Mouse (Mus musculus): ENCODE measurements at regions not wholly inside any gene's neighbourhood (a gene's known extent, or its start where the extent isn't known, plus 50 kb on each side); places are given as distances from the start of the nearest gene placed in this dataset.
A peak's percentile ranks its signal among the peaks of the same experiment; 100 is the strongest.

DNA sequence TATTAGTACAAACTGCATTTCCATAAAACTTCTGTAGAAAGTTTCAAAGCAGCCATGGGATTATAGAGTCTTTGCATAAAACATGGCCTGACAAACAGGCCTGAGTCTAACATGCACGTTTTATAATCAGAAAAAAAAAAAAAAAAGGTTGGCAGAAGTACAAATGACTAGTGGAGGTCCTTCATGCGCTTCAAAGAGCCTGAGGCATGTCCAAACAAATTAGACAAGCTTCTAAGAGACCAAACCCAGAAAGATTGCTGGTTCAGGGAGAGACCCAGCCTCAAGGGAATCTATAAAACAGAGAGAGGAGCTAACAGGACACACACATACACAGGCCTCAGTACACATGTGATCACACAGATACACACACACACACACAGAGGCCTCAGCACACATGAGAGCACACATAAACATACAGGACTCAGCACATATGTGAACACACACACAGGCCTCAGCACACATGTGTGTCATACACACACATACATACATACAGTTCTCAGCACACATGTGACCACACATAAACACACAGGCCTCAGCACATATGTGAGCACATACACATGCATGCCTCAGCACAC, 57.0 kb upstream of the Gnaq start:
- DNase-seq (ENCODE audit: low spot score in 2 of 2): no peak

DNA sequence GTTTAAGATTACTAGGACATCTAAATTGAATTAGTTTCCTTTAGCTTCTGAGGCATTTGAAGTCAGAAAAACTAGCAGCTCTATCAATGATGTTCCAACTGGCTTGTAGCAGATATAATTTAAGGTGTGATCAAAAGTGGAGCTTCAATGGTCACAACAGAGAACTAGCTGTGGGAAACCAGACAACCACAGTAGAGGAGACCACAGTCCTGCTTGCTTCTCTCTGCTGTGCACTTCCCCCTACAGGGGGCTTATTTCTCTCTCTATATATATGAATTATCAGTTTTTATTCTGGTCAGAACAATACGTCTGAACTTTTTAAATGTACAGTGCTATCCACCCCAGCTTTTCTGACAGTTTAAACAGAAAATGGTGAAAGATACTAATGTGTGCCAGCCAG, 57.6 kb upstream of the Gnaq start:
- DNase-seq (ENCODE audit: low spot score in 2 of 2): no peak

DNA sequence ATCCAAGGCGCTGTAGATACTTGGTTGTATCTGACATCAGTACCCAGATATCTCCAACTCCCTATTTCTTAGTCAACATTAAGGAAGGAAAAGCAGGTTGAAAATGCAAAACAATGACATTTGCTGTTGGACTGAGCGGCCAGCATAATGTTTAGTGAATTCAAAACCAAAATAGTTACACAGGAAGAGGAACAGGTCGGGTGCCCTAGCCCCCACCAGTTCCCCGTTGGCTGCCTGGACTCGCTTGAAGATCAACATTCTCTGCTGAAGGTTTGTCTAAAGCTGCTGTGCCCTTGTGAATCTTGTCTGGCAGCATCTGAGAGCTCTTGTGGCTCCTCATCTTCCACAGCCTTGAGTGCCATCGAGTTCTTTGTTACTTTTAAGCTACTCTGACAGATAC, 65.3 kb upstream of the Gnaq start:
- DNase-seq (ENCODE audit: low spot score in 2 of 2): no peak

DNA sequence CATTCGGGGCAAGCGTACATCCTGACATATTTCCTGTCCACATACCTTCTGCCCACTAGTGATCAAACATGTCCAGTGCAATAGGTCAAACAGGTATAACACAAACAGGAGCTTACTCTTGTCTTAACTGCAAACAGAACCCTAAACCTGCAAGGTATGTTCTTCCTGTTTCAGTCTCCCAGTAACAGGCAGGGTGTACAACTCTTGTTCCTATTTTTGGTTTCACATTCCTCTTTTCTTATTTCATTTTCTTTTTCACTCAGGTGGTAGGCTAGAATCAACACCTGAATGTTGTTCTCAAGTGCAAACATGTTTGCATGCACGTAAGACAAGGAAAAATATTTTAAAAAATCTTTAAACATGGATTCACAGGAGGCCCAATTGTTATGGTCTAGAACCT, 67.7 kb upstream of the Gnaq start:
- DNase-seq (ENCODE audit: low spot score in 2 of 2): no peak

DNA sequence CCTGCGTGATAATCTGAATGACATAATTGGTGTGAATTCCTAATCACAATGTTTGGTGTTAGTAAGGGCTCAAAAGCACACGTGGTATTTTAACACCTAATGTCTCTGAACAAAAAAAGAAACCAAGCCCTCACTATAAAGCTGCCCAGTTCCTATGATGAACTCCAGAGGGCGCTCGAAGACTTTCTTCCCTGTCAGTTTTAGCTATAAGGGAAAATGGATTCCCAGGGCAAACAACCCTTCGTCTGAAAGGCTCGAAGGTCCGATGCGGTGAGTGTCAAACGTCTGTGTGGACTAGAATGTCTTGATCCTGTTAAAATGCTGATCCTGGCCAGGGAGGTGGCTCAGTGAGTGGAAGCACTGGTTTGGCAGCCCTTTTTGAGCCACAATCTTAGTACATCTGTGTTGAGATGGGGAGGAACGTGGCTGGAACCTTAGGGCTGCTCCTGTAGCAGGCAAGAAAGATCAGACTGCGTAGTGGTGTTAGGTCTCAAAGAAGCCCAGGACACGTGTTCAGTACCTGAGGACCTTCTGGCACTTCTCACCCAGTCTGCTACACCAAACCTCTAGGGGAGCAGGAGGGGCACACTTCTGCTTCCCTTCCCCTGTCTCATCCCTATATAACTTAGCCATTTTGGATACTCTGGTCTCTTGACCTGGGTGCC, 68.6 kb upstream of the Gnaq start:
- DNase-seq (ENCODE audit: low spot score in 2 of 2): peak; percentile 53 to 77

DNA sequence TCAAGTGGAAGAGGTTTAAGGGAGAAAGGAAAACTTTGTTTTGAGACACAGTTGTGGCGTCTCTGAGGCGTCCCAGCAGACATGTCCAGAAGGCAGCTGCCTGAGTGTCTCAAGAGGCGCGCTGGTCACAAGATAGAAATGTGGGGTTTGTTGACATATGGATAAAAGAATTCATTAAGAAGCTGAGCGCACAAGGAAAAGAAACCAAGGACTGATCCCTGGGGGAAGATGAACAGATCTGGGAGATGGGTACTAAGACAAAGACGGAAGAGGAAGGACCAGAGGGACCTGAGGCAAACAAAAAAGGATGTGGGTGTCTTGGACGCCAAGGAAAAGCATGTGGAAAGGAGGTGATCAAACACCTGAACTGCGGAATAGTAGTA, 69.1 kb upstream of the Gnaq start:
- DNase-seq (ENCODE audit: low spot score in 2 of 2): no peak

DNA sequence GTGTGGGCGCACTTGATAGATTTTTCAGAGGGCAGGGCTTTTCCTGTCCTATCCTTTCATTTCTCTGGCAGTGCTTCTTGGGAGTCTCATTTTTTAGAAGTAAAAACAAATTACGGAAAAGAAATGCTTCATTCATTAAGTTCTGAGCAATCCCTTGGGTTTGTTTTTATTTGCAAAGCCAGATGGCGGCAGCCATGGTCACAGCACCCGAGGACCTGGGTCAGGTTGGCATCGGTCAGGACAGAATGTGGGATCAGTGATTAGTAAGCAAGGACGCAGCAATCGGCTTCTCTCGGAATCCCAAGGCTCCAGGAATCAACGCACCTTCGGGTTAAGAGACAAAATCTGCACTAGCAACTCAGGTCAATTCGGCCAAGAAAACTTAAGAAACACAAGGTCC, 70.8 kb upstream of the Gnaq start:
- no peak for DNase-seq (ENCODE audit: low spot score in 2 of 2)

DNA sequence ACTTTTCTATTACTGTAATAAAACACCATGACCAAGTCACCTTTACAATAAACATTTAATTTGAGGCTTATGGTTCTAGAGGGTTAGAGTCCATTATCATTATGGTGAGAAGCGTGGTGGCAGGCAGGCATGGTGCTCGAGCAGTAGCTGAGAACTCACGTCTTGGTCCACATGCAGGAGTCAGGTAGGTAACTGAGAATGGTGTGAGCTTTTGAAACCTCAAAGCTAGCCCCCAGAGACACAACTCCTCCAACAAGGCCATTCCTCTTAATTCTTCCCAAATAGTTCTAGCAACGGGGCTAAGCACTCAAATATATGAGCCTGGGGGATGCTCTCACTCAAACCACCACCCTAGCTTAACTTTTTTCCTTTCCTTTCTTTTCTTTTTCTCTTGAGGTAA, 73.6 kb upstream of the Gnaq start:
- DNase-seq (ENCODE audit: low spot score in 2 of 2): no peak

DNA sequence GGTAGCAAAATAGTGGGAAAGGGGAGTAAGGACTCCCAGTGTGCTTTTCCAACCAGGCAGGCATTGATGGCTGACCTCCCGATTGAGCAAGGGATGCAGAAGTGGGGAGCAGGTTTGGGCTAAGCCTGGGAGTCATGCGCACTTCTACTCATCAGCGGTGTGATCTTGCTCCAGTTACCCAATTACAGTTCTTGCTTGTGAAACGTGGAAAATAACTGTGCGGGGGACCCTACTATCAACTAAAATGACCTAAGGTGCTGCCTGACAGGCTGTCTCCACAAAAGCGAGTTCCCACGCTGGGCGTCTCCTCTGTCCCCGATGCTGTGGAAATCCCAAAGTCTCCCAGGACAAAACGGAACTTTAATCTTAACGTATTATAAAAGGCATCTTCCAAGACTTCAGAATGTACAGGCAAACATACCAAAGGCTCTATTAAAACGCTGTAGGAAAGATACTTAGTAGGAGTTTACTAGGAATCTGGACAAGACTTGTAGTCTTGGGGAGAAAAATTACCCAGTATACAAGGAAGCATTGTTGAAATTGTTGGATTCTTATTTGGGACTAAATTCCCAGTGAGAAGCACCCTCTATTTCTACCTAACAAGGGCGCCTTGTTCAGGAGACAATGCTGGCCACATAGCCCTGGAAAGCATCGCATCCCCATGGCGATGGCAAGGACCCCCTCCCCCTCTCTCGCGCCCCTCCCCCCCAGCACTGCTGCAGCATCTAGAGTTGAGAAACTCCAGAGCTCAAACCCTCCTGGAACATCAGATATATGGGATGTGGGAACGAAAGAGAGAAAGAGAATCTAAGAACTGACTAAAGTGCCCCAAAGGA, 65.6 kb upstream of the Cep78 start:
- DNase-seq (ENCODE audit: low spot score in 2 of 2): no peak

DNA sequence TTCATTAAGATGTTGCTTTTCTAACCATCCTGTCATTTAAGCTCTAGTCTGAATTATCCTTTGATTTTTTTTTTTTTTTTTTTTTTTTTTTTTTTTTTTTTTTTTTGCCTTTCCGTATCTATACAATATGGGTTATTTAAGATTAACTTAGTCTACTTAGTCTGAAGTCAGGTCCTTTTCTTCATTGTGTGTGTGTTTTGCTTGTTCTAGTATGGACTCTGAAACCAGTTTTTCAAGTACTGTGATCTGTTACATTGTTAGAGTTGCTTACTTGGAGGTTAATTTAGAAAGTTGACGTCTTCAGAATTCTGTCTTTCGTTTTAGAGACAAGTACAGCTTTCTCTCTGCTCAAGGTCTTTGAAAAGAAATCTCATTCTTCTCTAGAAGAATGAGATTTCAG, 64.9 kb upstream of the Cep78 start:
- DNase-seq (ENCODE audit: low spot score in 2 of 2): no peak

DNA sequence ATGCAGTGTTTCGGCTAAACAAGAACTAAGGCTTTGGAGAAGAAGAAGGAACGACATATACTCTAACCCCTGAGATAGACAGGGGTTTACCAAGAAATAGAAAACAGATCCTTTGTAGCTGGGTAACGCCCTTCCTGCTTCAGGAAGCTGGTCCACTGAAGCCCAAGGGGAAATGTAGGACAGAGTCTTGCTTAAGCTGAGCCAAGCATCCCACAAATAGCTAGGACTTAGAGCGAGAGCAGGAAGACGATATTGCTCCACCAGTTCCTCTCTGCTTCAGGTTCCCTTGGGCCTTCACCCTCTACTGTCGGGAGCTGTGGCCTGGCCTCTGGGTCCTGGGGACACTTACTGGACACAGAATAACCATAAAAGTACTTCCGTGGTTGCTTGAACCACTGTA, 62.2 kb upstream of the Cep78 start:
- no peak for DNase-seq (ENCODE audit: low spot score in 2 of 2)

DNA sequence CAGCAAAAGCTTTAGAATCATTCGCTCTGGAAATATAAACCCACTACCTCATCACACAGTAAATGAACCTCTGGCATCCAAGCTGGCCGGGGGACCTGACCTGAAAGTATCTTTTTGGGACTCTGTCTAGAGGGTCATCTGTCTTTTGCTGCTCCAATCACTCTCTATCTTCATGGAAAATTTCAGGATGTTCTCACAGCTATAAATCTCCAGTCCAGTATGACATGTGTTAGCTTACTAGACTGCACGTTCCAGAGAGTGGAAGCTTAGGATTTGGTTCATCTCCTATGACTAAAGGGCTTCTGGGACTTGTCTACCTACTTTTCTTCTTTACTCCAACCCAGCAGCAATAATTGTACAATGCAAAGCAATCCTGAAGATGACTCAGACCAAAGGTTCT, 60.5 kb upstream of the Cep78 start:
- no peak for DNase-seq (ENCODE audit: low spot score in 2 of 2)

DNA sequence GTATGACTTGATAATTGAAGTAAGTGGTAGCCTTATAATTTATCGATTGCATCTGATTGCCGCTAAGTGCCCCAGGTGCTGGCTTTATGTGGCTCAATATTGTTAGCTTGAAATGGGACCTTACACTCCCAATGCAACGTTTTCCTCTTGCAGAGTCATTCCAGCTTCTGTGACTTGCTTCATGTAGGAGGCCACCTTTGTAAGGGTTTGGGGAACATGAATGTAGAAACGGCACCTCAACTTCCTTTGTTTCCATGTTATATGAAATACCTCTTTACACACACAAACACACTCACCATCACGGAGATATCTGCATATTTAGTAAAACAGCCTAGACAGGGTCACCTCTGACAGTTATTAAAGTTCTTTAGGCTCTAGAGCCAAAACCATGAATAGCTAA, 59.4 kb upstream of the Cep78 start:
- DNase-seq (ENCODE audit: low spot score in 2 of 2): no peak

DNA sequence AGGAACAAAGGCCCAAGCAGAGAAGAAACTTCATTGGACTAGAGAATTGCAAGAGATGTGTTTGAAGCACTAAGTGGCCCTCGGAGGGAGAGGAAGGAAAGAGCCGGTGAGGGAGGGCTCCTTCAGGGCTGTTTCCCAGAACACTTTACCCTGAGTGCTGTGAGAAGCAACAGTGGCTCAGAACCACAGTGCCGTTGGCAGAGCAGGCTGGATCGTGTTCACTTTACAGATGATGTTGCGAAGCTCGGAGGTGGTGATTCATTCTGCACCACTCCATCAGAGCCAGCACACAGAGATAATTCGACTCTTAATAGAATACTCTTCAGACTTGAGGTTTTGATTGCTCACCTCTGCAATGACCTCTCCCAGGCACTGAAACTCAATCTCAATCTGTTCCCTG, 58.2 kb upstream of the Cep78 start:
- no peak for DNase-seq (ENCODE audit: low spot score in 2 of 2)

DNA sequence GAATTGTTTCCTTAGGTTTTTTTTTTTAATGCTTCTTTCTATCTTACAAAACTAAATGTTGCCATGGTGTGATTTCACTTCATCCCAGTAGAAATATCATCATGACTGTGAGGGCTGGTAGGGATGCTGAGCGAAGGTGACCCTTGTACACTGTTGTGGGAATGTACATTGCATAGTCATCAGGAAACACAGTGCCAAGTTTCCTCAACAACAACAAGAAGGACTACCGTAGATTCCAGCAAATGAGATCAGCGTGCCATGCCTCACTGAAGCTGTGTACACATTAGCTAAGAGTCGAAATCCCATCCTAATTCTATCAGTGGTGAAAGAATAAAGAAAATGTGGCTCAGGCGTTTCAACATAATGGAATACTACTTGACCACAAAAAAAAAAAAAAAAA, 57.1 kb upstream of the Cep78 start:
- DNase-seq (ENCODE audit: low spot score in 2 of 2): no peak

DNA sequence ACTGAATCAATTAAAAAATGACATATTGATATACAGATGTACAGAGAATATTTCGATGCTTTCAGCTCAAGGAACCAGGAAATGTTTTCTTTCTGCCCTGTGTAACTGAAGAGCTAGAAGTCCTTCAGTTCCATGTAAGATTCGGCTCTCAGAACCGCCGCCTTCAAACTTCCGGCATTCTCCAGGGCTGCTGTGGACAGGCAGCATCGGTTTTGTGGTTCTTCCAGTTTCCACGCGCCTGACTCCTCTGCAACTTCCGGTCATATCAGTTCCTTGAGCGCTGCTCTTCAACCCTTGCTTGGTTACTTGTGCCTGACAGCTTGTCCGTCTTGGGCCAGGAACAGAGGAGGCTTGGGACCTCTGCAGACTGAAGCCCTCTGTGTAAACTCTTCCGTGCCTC, 53.0 kb upstream of the Cep78 start:
- DNase-seq (ENCODE audit: low spot score in 2 of 2): no peak

Measured in spleen, postnatal 10 days (tissue).